Mouse (Mus musculus): ENCODE measurements at regions not wholly inside any gene's neighbourhood (a gene's known extent, or its start where the extent isn't known, plus 50 kb on each side); places are given as distances from the start of the nearest gene placed in this dataset.

DNA sequence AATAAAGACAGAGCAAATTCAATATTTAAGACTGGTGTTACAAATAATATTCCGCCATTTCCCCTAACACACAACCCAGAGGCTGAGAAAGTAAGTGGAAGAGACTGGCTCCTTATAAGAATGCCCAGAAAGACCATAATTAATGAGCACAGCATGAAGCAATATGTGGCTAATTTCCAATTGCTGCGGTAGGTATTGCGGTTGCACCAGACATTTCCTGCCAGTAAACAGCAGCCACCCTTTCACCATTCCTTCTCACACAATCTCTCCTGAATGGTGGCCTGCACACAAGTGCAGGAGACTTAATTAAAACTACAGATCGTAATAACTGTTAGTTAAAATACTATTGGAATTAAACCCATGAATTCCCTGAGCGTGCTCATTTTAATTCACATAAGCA lies 71.8 kb upstream of the Pabpc6 start:
- TF ChIP-seq CTCF (IDR thresholded peaks at IDR 0.05; ENCODE audit: borderline replicate concordance, extremely low read depth, insufficient read depth, insufficient read length) (no peak), POLR2A (IDR thresholded peaks at IDR 0.05; ENCODE audit: borderline replicate concordance, extremely low read depth, insufficient read depth, insufficient read length, poor library complexity, severe bottlenecking) (no peak)
- DNase-seq (ENCODE audit: low read depth): peak; percentile 72

DNA sequence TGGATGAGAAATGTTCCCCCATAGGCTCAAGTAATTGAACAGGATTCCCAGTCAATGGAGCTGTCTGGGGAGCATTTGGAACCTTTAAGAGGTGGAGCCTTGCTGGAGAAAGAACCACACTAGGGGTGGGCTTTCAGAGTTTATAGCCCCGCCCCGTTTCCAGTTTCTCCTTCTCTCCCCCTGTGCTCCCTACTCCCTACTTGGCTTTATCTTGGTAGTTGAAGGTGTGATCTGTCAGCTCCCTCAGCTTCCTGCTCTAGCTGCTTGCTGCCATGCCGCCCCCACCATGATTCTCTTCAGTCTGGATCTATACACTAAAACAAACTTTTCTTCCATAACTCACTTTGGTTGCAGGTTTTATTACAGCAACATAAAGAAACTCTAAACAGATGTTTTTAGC lies 59.5 kb upstream of the Pabpc6 start:
- TF ChIP-seq CTCF (IDR thresholded peaks at IDR 0.05; ENCODE audit: borderline replicate concordance, extremely low read depth, insufficient read depth, insufficient read length) (no peak), POLR2A (IDR thresholded peaks at IDR 0.05; ENCODE audit: borderline replicate concordance, extremely low read depth, insufficient read depth, insufficient read length, poor library complexity, severe bottlenecking) (no peak)
- DNase-seq (ENCODE audit: low read depth): no peak

DNA sequence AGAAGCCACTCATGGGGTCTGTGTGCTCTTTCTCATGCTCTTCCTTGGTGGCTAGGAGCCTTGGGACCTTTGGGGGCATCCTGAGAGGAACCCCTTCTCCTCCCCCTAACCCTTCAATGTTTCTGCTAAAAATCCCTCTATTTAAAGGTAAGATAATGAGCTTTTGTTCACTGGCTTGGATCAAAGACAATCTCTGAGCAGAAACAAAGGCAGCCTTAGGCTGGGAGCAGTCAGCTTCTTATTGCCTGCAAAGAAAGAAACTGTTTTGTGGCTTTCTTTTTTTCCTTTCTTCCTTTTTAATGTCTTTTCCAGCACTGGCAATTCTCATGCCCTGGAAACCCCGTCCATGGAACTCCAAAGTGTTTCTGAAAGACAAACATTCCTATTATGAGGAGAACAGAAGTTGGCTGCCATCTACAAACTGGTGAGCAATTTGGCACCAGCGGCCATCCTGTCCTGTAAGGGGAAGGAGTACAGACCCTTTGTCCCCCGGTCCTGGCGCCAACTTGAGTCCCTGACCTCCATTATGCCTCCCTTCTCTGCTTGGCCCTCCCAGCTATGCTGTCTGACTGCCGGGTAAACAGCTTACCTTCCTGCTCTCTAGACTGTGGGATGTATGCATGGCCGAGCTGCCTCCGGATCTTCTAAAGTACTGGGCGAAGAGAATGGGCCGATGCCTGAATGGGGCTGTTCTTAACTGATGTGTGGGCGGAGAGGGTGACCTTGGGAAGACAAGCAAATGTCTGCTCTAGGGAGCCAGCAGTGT lies 56.4 kb upstream of the Pabpc6 start:
- peak; percentile 94 for DNase-seq (ENCODE audit: low read depth)
- no peak for TF ChIP-seq POLR2A (IDR thresholded peaks at IDR 0.05; ENCODE audit: borderline replicate concordance, extremely low read depth, insufficient read depth, insufficient read length, poor library complexity, severe bottlenecking)

DNA sequence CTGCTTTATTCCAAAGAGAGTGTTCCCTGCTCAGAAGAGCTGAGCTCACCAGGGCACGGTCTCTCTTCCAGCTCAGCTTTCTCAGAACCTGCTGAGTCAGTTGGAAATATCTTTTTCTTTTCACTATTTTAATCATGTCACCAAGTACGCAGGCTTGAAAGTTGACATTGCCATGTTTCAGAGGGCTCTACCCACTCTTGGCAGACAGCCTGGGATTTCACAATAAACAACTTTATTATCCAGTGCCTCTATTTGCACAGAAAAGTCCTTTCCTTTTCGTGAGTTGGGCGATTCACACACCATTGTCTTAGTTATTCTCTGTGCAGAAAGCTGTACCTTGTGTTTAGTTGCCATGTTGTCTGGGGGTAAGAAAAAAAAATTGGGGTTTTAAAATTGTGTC lies 54.0 kb upstream of the Pabpc6 start:
- peak; percentile 84 for DNase-seq (ENCODE audit: low read depth)
- no peak for TF ChIP-seq CTCF (IDR thresholded peaks at IDR 0.05; ENCODE audit: borderline replicate concordance, extremely low read depth, insufficient read depth, insufficient read length)
- no peak for TF ChIP-seq POLR2A (IDR thresholded peaks at IDR 0.05; ENCODE audit: borderline replicate concordance, extremely low read depth, insufficient read depth, insufficient read length, poor library complexity, severe bottlenecking)

DNA sequence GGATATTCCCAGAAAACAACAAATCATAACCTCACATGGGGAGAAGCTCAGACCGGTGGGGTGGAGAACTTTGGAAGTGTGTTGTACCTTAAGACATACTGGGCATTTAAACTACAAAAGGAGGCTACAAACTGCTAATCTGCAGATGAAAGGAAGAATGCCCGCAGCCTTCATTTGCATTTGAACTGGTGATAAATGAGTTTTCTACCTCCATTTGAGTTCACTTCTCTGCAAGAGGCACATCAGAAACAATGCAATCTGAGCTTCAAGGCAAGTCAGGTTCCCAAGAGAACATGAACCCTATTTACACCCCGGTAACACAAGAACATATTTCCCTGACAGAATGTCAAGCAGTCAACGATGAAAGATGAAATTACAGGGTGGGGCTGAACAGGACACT lies 53.2 kb upstream of the Pabpc6 start:
- peak; percentile 55 for DNase-seq (ENCODE audit: low read depth)

More for the DNA sequence above, 53.2 kb upstream of the Pabpc6 start:
- no peak for TF ChIP-seq POLR2A (IDR thresholded peaks at IDR 0.05; ENCODE audit: borderline replicate concordance, extremely low read depth, insufficient read depth, insufficient read length, poor library complexity, severe bottlenecking)
- TF ChIP-seq CTCF (IDR thresholded peaks at IDR 0.05; ENCODE audit: borderline replicate concordance, extremely low read depth, insufficient read depth, insufficient read length): no peak
